ENCODE assay signal across 8 mouse cellular contexts in the genomic region with DNA sequence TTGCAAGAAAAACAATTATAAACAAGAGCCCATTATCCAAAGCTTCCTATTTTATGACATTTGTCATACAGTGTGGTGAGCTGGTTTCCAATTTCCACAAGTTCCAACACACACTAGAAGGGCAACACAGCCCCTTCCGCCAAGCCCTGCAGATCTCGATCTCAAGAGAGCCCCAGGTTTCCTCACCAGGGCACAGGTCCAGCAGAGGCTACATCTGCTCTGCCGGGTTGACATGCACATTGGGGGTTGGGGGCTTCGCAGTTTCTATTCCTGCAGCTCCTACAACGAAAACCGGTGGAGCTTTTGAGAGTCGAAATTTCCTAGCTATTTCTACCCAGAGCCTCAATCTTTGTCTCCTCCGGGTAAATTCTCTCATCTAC. TPM values are rescaled to one million over a fixed set of nuclear protein-coding genes. Genes with fewer than 3 reads are reported as not detected.
A peak's percentile ranks its signal among the peaks of the same experiment; 100 is the strongest.
DNase-seq lines count a peak whose midpoint lies in the region; ATAC-seq and TF ChIP-seq lines count a peak whose summit lies in the region.

No protein-coding gene starts in this region.

- H3K4me3 ChIP-seq in CH12.LX (replicated peaks in 1 of 3; ENCODE audit: low read depth in 2 of 3, low read length in 2 of 3, poor library complexity in 1 of 3): peak overlapping the region; percentile 73 to 100 (median 74)
- peak overlapping the region; percentile 71 for H3K4me3 ChIP-seq in heart, embryonic 14.5 days (ENCODE audit: control insufficient read depth in 1 of 2, insufficient read depth in 1 of 2, low read depth in 1 of 2, low read length in 2 of 2)
- peak overlapping the region; percentile 79 for H3K4me3 ChIP-seq in midbrain, embryonic 10.5 days

- WGBS in heart, embryonic 14.5 days: under 1% methylated on average over 8 of the region's 8 CpGs
- 10% methylated on average over 8 of the region's 8 CpGs for WGBS in midbrain, embryonic 10.5 days

- in situ Hi-C loops in CH12.LX (cut with MboI; ENCODE audit: low pct_ligation_motif_present, low pct_unique_long_range_greater_than_20kb, low sequenced_read_pairs): no loop called here

- DNase-seq in adrenal gland, adult 2 months: peak; percentile 71
- no peak for DNase-seq in adrenal gland, postnatal 4 days (ENCODE audit: low spot score in 2 of 2)
- DNase-seq in CH12.LX (ENCODE audit: extremely low read depth): peak; percentile 40
- peak; percentile 41 to 51 for DNase-seq in kidney, postnatal 25 days
- no peak for DNase-seq in midbrain, embryonic 10.5 days (ENCODE audit: low spot score)
- peak; percentile 37 for DNase-seq in thymus, postnatal 14 days

- peaks cover 0 to 31% of the 10 kb centered on the region in 2 experiments; a peak in 2 of 4 replicates for H3K4me1 ChIP-seq in CH12.LX (ENCODE audit: control insufficient read depth in 1 of 2, insufficient read depth in 2 of 2)
- H3K4me1 ChIP-seq in heart, embryonic 14.5 days (ENCODE audit: control insufficient read depth in 2 of 2, insufficient read depth in 2 of 2, low read length in 2 of 2): peaks cover 9 to 26% of the 10 kb centered on the region in 2 experiments
- H3K4me1 ChIP-seq in midbrain, embryonic 10.5 days: peaks cover 15% of the 10 kb centered on the region

- H3K79me2 ChIP-seq in CH12.LX (replicated peaks; ENCODE audit: control insufficient read depth, extremely low read depth, insufficient read depth, poor library complexity, severe bottlenecking): peaks cover 15% of the 10 kb centered on the region

- peak overlapping the region; percentile 52 for H3K4me2 ChIP-seq in CH12.LX (ENCODE audit: insufficient read depth, low read depth, poor library complexity, severe bottlenecking)
- peak overlapping the region; percentile 72 for H3K4me2 ChIP-seq in heart, embryonic 14.5 days (ENCODE audit: low read length)

- no peaks in the 10 kb centered on the region for H3K27me3 ChIP-seq in CH12.LX (replicated peaks)
- H3K27me3 ChIP-seq in heart, embryonic 14.5 days (ENCODE audit: control insufficient read depth, insufficient read depth, low read length): no peaks in the 10 kb centered on the region
- H3K27me3 ChIP-seq in midbrain, embryonic 10.5 days (ENCODE audit: low read depth, poor library complexity, severe bottlenecking): 0 out of 2 replicates have a peak, but pooled peaks cover 6% of the 10 kb centered on the region

- no peak for TF ChIP-seq POLR2A in CH12.LX (IDR thresholded peaks at IDR 0.05; ENCODE audit: low read depth, low read length)

- no peak for TF ChIP-seq RAD21 in CH12.LX (IDR thresholded peaks at IDR 0.05; ENCODE audit: low read depth, low read length)

- H3K9me3 ChIP-seq in CH12.LX (replicated peaks; ENCODE audit: low read length): no peaks in the 10 kb centered on the region
- H3K9me3 ChIP-seq in heart, embryonic 14.5 days (ENCODE audit: control insufficient read depth, low read length): no peaks in the 10 kb centered on the region
- no peaks in the 10 kb centered on the region for H3K9me3 ChIP-seq in midbrain, embryonic 10.5 days (replicated peaks)

- no peak for TF ChIP-seq CTCF in CH12.LX (conservative IDR thresholded peaks at IDR 0.05 in 1 of 2, IDR thresholded peaks at IDR 0.05 in 1 of 2; ENCODE audit: low read depth in 2 of 2, low read length in 2 of 2)

- 0 out of 2 replicates have a peak, but pooled peaks have one; percentile 6 for ATAC-seq in common myeloid progenitor, adult 5-6 weeks (replicated peaks; ENCODE audit: low read depth, poor library complexity, severe bottlenecking)
- no peak for ATAC-seq in heart, embryonic 14.5 days (ENCODE audit: insufficient number of reproducible peaks, insufficient read depth, low FRiP score, low read depth)

- H3K9ac ChIP-seq in CH12.LX (ENCODE audit: insufficient read depth, low read depth): peak overlapping the region; percentile 67
- H3K9ac ChIP-seq in heart, embryonic 14.5 days (ENCODE audit: low read length): peak overlapping the region; percentile 80

- no peaks in the 10 kb centered on the region for H3K36me3 ChIP-seq in CH12.LX (replicated peaks in 1 of 2; ENCODE audit: control insufficient read depth in 1 of 2, insufficient read depth in 1 of 2, low read length in 1 of 2)
- no peaks in the 10 kb centered on the region for H3K36me3 ChIP-seq in heart, embryonic 14.5 days (ENCODE audit: control insufficient read depth, insufficient read depth, low read length)
- H3K36me3 ChIP-seq in midbrain, embryonic 10.5 days: no peaks in the 10 kb centered on the region

- dilution Hi-C loops in CH12.LX (cut with MboI; ENCODE audit: extremely low pct_ligation_motif_present, extremely low pct_unique_long_range_greater_than_20kb, low sequenced_read_pairs): no loop called here

- no peak for TF ChIP-seq EP300 in CH12.LX (IDR thresholded peaks at IDR 0.05; ENCODE audit: low read length)

- no peak overlapping the region for H3K27ac ChIP-seq in CH12.LX (ENCODE audit: insufficient read depth, low read depth)
- peak overlapping the region; percentile 91 to 92 for H3K27ac ChIP-seq in heart, embryonic 14.5 days (replicated peaks in 1 of 2; ENCODE audit: control insufficient read depth in 1 of 2, insufficient read depth in 1 of 2, low read depth in 2 of 2, low read length in 2 of 2)
- peak overlapping the region; percentile 78; the same call in 1 of the 2 replicates for H3K27ac ChIP-seq in midbrain, embryonic 10.5 days (replicated peaks)

TF ChIP-seq in CH12.LX, 34 proteins besides CTCF, POLR2A, EP300 and RAD21:
- no peak for TF ChIP-seq E2F4 (IDR thresholded peaks at IDR 0.05; ENCODE audit: insufficient replicate concordance, low read depth, low read length)
- TF ChIP-seq MXI1 (IDR thresholded peaks at IDR 0.05; ENCODE audit: low read depth, low read length): no peak; the same call in 1 of the 2 replicates
- no peak for TF ChIP-seq MYC (IDR thresholded peaks at IDR 0.05; ENCODE audit: low read depth, low read length)
- TF ChIP-seq MAX (IDR thresholded peaks at IDR 0.05; ENCODE audit: low read length): no peak
- no peak for TF ChIP-seq POLR2AphosphoS2 (IDR thresholded peaks at IDR 0.05; ENCODE audit: low read depth, low read length)
- TF ChIP-seq MAZ (IDR thresholded peaks at IDR 0.05; ENCODE audit: low read depth, low read length): no peak
- TF ChIP-seq ELF1 (IDR thresholded peaks at IDR 0.05; ENCODE audit: low read depth, low read length): no peak
- no peak for TF ChIP-seq NELFE (IDR thresholded peaks at IDR 0.05; ENCODE audit: low read depth, low read length)
- TF ChIP-seq GABPA (IDR thresholded peaks at IDR 0.05; ENCODE audit: insufficient replicate concordance, low read depth, low read length): no peak
- no peak for TF ChIP-seq USF1 (IDR thresholded peaks at IDR 0.05; ENCODE audit: low read depth, low read length)
- no peak for TF ChIP-seq UBTF (IDR thresholded peaks at IDR 0.05; ENCODE audit: low read depth, low read length)
- no peak for TF ChIP-seq SIN3A (IDR thresholded peaks at IDR 0.05; ENCODE audit: low read length)
- TF ChIP-seq ZC3H11A (IDR thresholded peaks at IDR 0.05; ENCODE audit: low read depth, low read length): no peak
- no peak for TF ChIP-seq ETS1 (conservative IDR thresholded peaks at IDR 0.05; ENCODE audit: low read depth, low read length)
- no peak for TF ChIP-seq MAFK (IDR thresholded peaks at IDR 0.05; ENCODE audit: insufficient replicate concordance, low read length)
- TF ChIP-seq MEF2A (IDR thresholded peaks at IDR 0.05; ENCODE audit: borderline replicate concordance, low read depth, low read length): no peak
- no peak for TF ChIP-seq USF2 (conservative IDR thresholded peaks at IDR 0.05; ENCODE audit: low read depth, low read length)
- no peak for TF ChIP-seq IRF4 (IDR thresholded peaks at IDR 0.05; ENCODE audit: low read depth, low read length)
- no peak for TF ChIP-seq PAX5 (IDR thresholded peaks at IDR 0.05; ENCODE audit: low read length)
- no peak for TF ChIP-seq TBP (conservative IDR thresholded peaks at IDR 0.05; ENCODE audit: low read depth, low read length)

RNA-seq across cellular contexts. Expression of a gene that starts 1.0 kb away (rescaled TPM):
- 10 to 100 TPM; 28.1 to 58.6 TPM for total RNA-seq in adrenal gland, adult 2 months (2021)
- polyA plus RNA-seq in adrenal gland, adult 2 months (2012; rRNA removed): 1.3 TPM in 2 replicates
- 10 to 100 TPM; 31.1 to 42.3 TPM for total RNA-seq in adrenal gland, postnatal 4 days (2021)
- total RNA-seq in CH12.LX (2012; rRNA removed) (9.8 and 10.5 TPM in 2 replicates), CH12.LX (2014; rRNA removed) (15.1 and 27.1 TPM in 2 replicates)
- 11.0 and 17.1 TPM in 2 replicates for polyA plus RNA-seq in CH12.LX (2012; ENCODE audit: insufficient read length, low read depth)
- 25.0 and 32.1 TPM in 2 replicates for total RNA-seq in common myeloid progenitor, adult 5-6 weeks (2017)
- 17.1 and 17.2 TPM in 2 replicates for polyA plus RNA-seq in heart, embryonic 14.5 days (2014; fragmentation: Nextera tagmentation; extraction: Ambion mirVana)
- 3.5 and 5.3 TPM in 2 replicates for polyA plus RNA-seq in midbrain, embryonic 10.5 days (2016; fragmentation: Nextera tagmentation; extraction: Ambion mirVana)

RNA-seq across cellular contexts. Expression of a gene that starts 46.6 kb away (rescaled TPM):
- 10 to 100 TPM; 15.4 to 21.9 TPM for total RNA-seq in adrenal gland, adult 2 months (2021)
- polyA plus RNA-seq in adrenal gland, adult 2 months (2012; rRNA removed): 23.6 and 24.8 TPM in 2 replicates
- total RNA-seq in adrenal gland, postnatal 4 days (2021): 10 to 100 TPM; 11.6 to 16.5 TPM
- total RNA-seq in CH12.LX (2012; rRNA removed): 9.0 and 9.9 TPM in 2 replicates
- total RNA-seq in CH12.LX (2014; rRNA removed): 18.9 and 20.6 TPM in 2 replicates
- polyA plus RNA-seq in CH12.LX (2012; ENCODE audit: insufficient read length, low read depth): 12.8 and 14.4 TPM in 2 replicates
- total RNA-seq in common myeloid progenitor, adult 5-6 weeks (2017): 16.2 and 18.3 TPM in 2 replicates
- polyA plus RNA-seq in heart, embryonic 14.5 days (2014; fragmentation: Nextera tagmentation; extraction: Ambion mirVana): 4.9 and 5.3 TPM in 2 replicates
- 2.4 and 3.2 TPM in 2 replicates for polyA plus RNA-seq in midbrain, embryonic 10.5 days (2016; fragmentation: Nextera tagmentation; extraction: Ambion mirVana)

Comparison
In these comparisons a context has a peak if more than half of its experiments do, and no peak if none do; other contexts are left out.
1. DNase-seq: peak in adrenal gland, adult 2 months (single experiment), CH12.LX (single experiment), kidney, postnatal 25 days (2 of 2) and thymus, postnatal 14 days (single experiment); none in adrenal gland, postnatal 4 days (0 of 2) and midbrain, embryonic 10.5 days (single experiment).
2. Peak in every context shown above with its lines, with median percentiles within 50 percentile points of each other: H3K4me3 ChIP-seq.